Comparison of ENCODE assay signal across 13 mouse cellular contexts in genomic region chr7:35146269-35146668, GRCm38 (mm10). TPM values are rescaled to one million over a fixed set of nuclear protein-coding genes. Genes with fewer than 3 reads are reported as not detected.
A peak's percentile ranks its signal among the peaks of the same experiment; 100 is the strongest.
DNase-seq lines count a peak whose midpoint lies in the region; ATAC-seq and TF ChIP-seq lines count a peak whose summit lies in the region.
"Had no signal": no experiment of that assay in that cellular context is flagged by ENCODE, and none has a peak within 500 bp of the region (broad histone marks: within the 10 kb centered on the region; RNA-seq: fewer than 3 reads in every experiment).

No protein-coding gene starts in this region.

- H3K9me3 ChIP-seq in liver, embryonic 12.5 days (replicated peaks): no peaks in the 10 kb centered on the region
- no peaks in the 10 kb centered on the region for H3K9me3 ChIP-seq in limb, embryonic 15.5 days
- no peaks in the 10 kb centered on the region for H3K9me3 ChIP-seq in stomach, postnatal 0 days (ENCODE audit: control insufficient read depth, low read length)
- H3K9me3 ChIP-seq: stomach, embryonic 15.5 days had no signal

- peaks cover 80% of the 10 kb centered on the region for H3K4me1 ChIP-seq in liver, adult 2 months (ENCODE audit: control insufficient read depth, insufficient read depth, low read length)
- peaks cover 50% of the 10 kb centered on the region for H3K4me1 ChIP-seq in liver, embryonic 12.5 days
- peaks cover 31% of the 10 kb centered on the region for H3K4me1 ChIP-seq in limb, embryonic 15.5 days
- no peaks in the 10 kb centered on the region; the same call in 1 of the 2 replicates for H3K4me1 ChIP-seq in stomach, postnatal 0 days (replicated peaks; ENCODE audit: control insufficient read depth, insufficient read depth)

- no peaks in the 10 kb centered on the region for H3K27me3 ChIP-seq in liver, adult 2 months (ENCODE audit: control insufficient read depth, insufficient read depth, low read length)
- H3K27me3 ChIP-seq in liver, embryonic 12.5 days (replicated peaks): no peaks in the 10 kb centered on the region
- no peaks in the 10 kb centered on the region; the same call in 1 of the 2 replicates for H3K27me3 ChIP-seq in limb, embryonic 15.5 days
- no peaks in the 10 kb centered on the region for H3K27me3 ChIP-seq in stomach, postnatal 0 days (ENCODE audit: control insufficient read depth, insufficient read depth, low read length)
- H3K27me3 ChIP-seq: stomach, embryonic 15.5 days had no signal

- 24% methylated on average over 10 of the region's 10 CpGs for WGBS in liver, adult 2 months
- WGBS in liver, embryonic 12.5 days (ENCODE audit: insufficient replicate concordance): 76% methylated on average over 10 of the region's 10 CpGs
- 67% methylated on average over 10 of the region's 10 CpGs for whole genome bisulfite sequencing in limb, embryonic 15.5 days
- 56% methylated on average over 10 of the region's 10 CpGs for WGBS in stomach, postnatal 0 days

- no peak for ATAC-seq in liver, embryonic 12.5 days
- ATAC-seq in limb, embryonic 15.5 days (ENCODE audit: insufficient number of reproducible peaks, low FRiP score, low TSS enrichment, low read depth): peak; percentile 32; the same call in 1 of the 2 replicates
- ATAC-seq in stomach, postnatal 0 days (ENCODE audit: low FRiP score, low TSS enrichment): no peak
- ATAC-seq: intestine, postnatal 0 days had no signal

- H3K4me2 ChIP-seq in liver, embryonic 12.5 days: no peak overlapping the region
- H3K4me2 ChIP-seq in limb, embryonic 15.5 days: no peak overlapping the region
- no peak overlapping the region for H3K4me2 ChIP-seq in stomach, postnatal 0 days (replicated peaks; ENCODE audit: low read depth)
- H3K4me2 ChIP-seq: stomach, embryonic 15.5 days had no signal

- TF ChIP-seq POLR2A in liver, adult 2 months (IDR thresholded peaks at IDR 0.05; ENCODE audit: extremely low read depth, insufficient read depth, low read length): peak; percentile 3; the same call in 1 of the 2 replicates

- H3K36me3 ChIP-seq in liver, adult 2 months (ENCODE audit: control insufficient read depth, insufficient read depth, low read length): no peaks in the 10 kb centered on the region
- no peaks in the 10 kb centered on the region for H3K36me3 ChIP-seq in liver, embryonic 12.5 days
- no peaks in the 10 kb centered on the region for H3K36me3 ChIP-seq in limb, embryonic 15.5 days
- no peaks in the 10 kb centered on the region for H3K36me3 ChIP-seq in stomach, postnatal 0 days (ENCODE audit: control insufficient read depth, insufficient read depth, low read length)
- H3K36me3 ChIP-seq: stomach, embryonic 15.5 days had no signal

- peak overlapping the region; percentile 2; the same call in 1 of the 2 replicates for H3K4me3 ChIP-seq in liver, adult 2 months (ENCODE audit: insufficient read depth, low read depth, low read length)
- H3K4me3 ChIP-seq in liver, embryonic 12.5 days: no peak overlapping the region
- no peak overlapping the region for H3K4me3 ChIP-seq in limb, embryonic 15.5 days
- H3K4me3 ChIP-seq in stomach, postnatal 0 days (ENCODE audit: low read depth, low read length): no peak overlapping the region
- H3K4me3 ChIP-seq: stomach, embryonic 15.5 days had no signal

- no peak for TF ChIP-seq EP300 in stomach, postnatal 0 days (optimal IDR thresholded peaks at IDR 0.05)

- no peak for TF ChIP-seq CTCF in liver, adult 2 months (IDR thresholded peaks at IDR 0.05; ENCODE audit: low read depth, low read length)
- no peak for TF ChIP-seq CTCF in stomach, postnatal 0 days (IDR thresholded peaks at IDR 0.05; ENCODE audit: low read depth)

- no peaks in the 10 kb centered on the region for H3K79me2 ChIP-seq in liver, adult 2 months (ENCODE audit: control insufficient read depth, insufficient read depth, low read length)

- peak overlapping the region; percentile 86 for H3K9ac ChIP-seq in liver, adult 2 months (ENCODE audit: low read depth, low read length)
- H3K9ac ChIP-seq in liver, embryonic 12.5 days: no peak overlapping the region
- no peak overlapping the region for H3K9ac ChIP-seq in limb, embryonic 15.5 days
- no peak overlapping the region for H3K9ac ChIP-seq in stomach, postnatal 0 days (ENCODE audit: low read length)
- H3K9ac ChIP-seq: stomach, embryonic 15.5 days had no signal

- peak; percentile 61 for DNase-seq in adrenal gland, postnatal 10 days
- DNase-seq in adrenal gland, adult 2 months: no peak
- DNase-seq in liver, adult 2 months (ENCODE audit: extremely low read depth, low read depth, low spot score): peak; percentile 88
- DNase-seq in stomach, postnatal 0 days (ENCODE audit: low spot score): no peak
- no peak for DNase-seq in embryo, embryonic 10.5 days (ENCODE audit: low spot score)
- no peak for DNase-seq in thymus, postnatal 36 days
- DNase-seq: heart, postnatal 14 days; right cerebral cortex, adult 18-20 months had no signal

- H3K27ac ChIP-seq in liver, adult 2 months (replicated peaks; ENCODE audit: insufficient read depth, low read depth, low read length): peak overlapping the region; percentile 96
- no peak overlapping the region for H3K27ac ChIP-seq in liver, embryonic 12.5 days
- H3K27ac ChIP-seq in limb, embryonic 15.5 days: no peak overlapping the region
- H3K27ac ChIP-seq in stomach, postnatal 0 days (replicated peaks): peak overlapping the region; percentile 13; the same call in 1 of the 2 replicates
- H3K27ac ChIP-seq: stomach, embryonic 15.5 days had no signal

RNA-seq across cellular contexts. Expression of gene Cebpa, which starts 27.2 kb away (rescaled TPM):
- total RNA-seq in adrenal gland, postnatal 10 days (2021): 100 to 1,000 TPM; 237 to 238 TPM
- 100 to 1,000 TPM in 1 of 2 experiments, 10 to 100 TPM in 1; 88.3 to 319 TPM for total RNA-seq in adrenal gland, adult 2 months (2021)
- polyA plus RNA-seq in adrenal gland, adult 2 months (2012; rRNA removed): 405 and 678 TPM in 2 replicates
- 177 and 199 TPM in 2 replicates for total RNA-seq in liver, adult 2 months (2014; rRNA removed)
- 349 and 390 TPM in 2 replicates for polyA plus RNA-seq in liver, adult 2 months (2012; rRNA removed)
- 11.5 and 11.6 TPM in 2 replicates for polyA plus RNA-seq in liver, embryonic 12.5 days (2016; fragmentation: Nextera tagmentation; extraction: Ambion mirVana)
- polyA plus RNA-seq in limb, embryonic 15.5 days (2015; fragmentation: Nextera tagmentation; extraction: Ambion mirVana): 13.6 and 16.5 TPM in 2 replicates
- 8.8 and 11.3 TPM in 2 replicates for polyA plus RNA-seq in stomach, postnatal 0 days (2015; fragmentation: Nextera tagmentation; extraction: Ambion mirVana)

RNA-seq across cellular contexts. Expression of gene Slc7a10, which starts 39.9 kb away (rescaled TPM):
- 1 to 10 TPM; 2.0 to 3.8 TPM for total RNA-seq in adrenal gland, postnatal 10 days (2021)
- 10 to 100 TPM in 1 of 2 experiments, 1 to 10 TPM in 1; 6.4 to 28.1 TPM for total RNA-seq in adrenal gland, adult 2 months (2021)
- polyA plus RNA-seq in adrenal gland, adult 2 months (2012; rRNA removed): 26.6 and 40.9 TPM in 2 replicates
- total RNA-seq in liver, adult 2 months (2014; rRNA removed): 0.07 and 0.09 TPM in 2 replicates
- not detected in 2 replicates for polyA plus RNA-seq in liver, adult 2 months (2012; rRNA removed)
- polyA plus RNA-seq in liver, embryonic 12.5 days (2016; fragmentation: Nextera tagmentation; extraction: Ambion mirVana): 0.59 and 1.4 TPM in 2 replicates
- polyA plus RNA-seq in limb, embryonic 15.5 days (2015; fragmentation: Nextera tagmentation; extraction: Ambion mirVana): 6.7 and 8.6 TPM in 2 replicates
- polyA plus RNA-seq in stomach, postnatal 0 days (2015; fragmentation: Nextera tagmentation; extraction: Ambion mirVana): 0.82 and 0.98 TPM in 2 replicates
- total RNA-seq: ES-E14 had no signal

Comparison
In these comparisons a context has a peak if more than half of its experiments do, and no peak if none do; other contexts are left out.
1. DNase-seq: peak in adrenal gland, postnatal 10 days (single experiment) and liver, adult 2 months (single experiment); none in adrenal gland, adult 2 months (single experiment), stomach, postnatal 0 days (single experiment), embryo, embryonic 10.5 days (single experiment) and thymus, postnatal 36 days (0 of 2).
2. H3K27ac ChIP-seq: peak in liver, adult 2 months (single experiment) and stomach, postnatal 0 days (single experiment); none in liver, embryonic 12.5 days (single experiment) and limb, embryonic 15.5 days (single experiment).
3. RNA of gene Cebpa, which starts 27.2 kb away (polyA plus RNA-seq): 405 to 678 TPM in adrenal gland, adult 2 months and 349 to 390 TPM in liver, adult 2 months; 13.6 to 16.5 TPM in limb, embryonic 15.5 days, 11.5 to 11.6 TPM in liver, embryonic 12.5 days and 8.8 to 11.3 TPM in stomach, postnatal 0 days; every median in the first group is over 10 times any median in the second.